Mouse (Mus musculus) large intestine, adult 2 months (tissue): ENCODE measurements around the gene Drd1. TPM values are rescaled to one million over a fixed set of nuclear protein-coding genes. Genes with fewer than 3 reads are reported as not detected.

ENCODE experiments used
- polyA plus RNA-seq: library from polyadenylated mRNA; depleted of rRNA; stranded (reverse); fragments of >200 nt; gene quantifications from 2 replicates; pipeline ENCODE4 v1.2.3, GENCODE M21; 2012; rRNA removed

Drd1 gene
- polyA plus RNA-seq, 1 experiment, result not detected

Other genes starting within 250 kb of the Drd1 start
- 39.5 and 70.7 TPM in 2 replicates for gene Sfxn1, start 16.2 kb upstream of the Drd1 start, polyA plus RNA-seq
- gene Hrh2, start 136.4 kb upstream of the Drd1 start, polyA plus RNA-seq, result 0.76 and 1.6 TPM in 2 replicates